Mouse (Mus musculus) megakaryocyte progenitor cell, adult 5-6 weeks (primary cell): ENCODE results near the gene Tanc1. TPM values are rescaled to one million over a fixed set of nuclear protein-coding genes. Genes with fewer than 3 reads are reported as not detected.
"Not testable (repeated sequence)": the region's sequence is repeated elsewhere in the genome, so short reads cannot be mapped to it uniquely, and the experiment has no call there.

ENCODE experiments used
- ATAC-seq: replicated peaks from 2 replicates; pipeline ENCODE4 v1.8.0; 2016; ENCODE audit warnings: mild to moderate bottlenecking, moderate TSS enrichment, inconsistent platforms; ENCODE audit not compliant: poor library complexity
- total RNA-seq, 2 experiments: library from RNA; stranded (forward) in 1 of 2; stranded (reverse) in 1 of 2; fragments of 157-497, 149-512 nt in 1 of 2; fragments of 200-1000 nt in 1 of 2; gene quantifications; 2 replicates each; pipeline versions ENCODE4 v1.2.3 to v1.2.4; 2015 to 2017

Gene Tanc1
- total RNA-seq, 2 experiments from 2014 or later = 5.1 to 7.4 TPM

GRCm38 (mm10) chr2:59818663-59819062 is 206.8 kb downstream of the Tanc1 start:
- 0 out of 2 replicates have a peak, but pooled peaks have one; percentile 18 for ATAC-seq

DNA sequence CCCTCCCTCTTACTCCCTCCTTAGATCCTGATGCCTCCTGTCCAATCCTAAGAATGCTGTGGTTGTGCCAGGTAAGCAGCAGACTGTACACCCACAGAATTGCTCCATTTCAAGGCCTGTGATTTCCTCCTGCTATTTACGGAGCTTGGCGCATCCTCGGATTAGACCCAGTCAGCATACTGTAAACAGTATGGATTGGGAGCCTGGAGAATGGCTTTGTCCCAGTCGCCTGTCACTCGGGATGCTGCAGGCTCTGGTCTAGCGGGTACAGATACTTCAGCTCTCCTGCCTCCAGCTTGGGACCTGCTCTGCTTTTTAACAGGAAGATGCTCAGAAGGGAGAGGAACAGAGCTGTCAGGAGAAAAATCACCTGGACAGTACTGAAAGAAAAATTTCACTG is 207.6 kb downstream of the Tanc1 start:
- no peak for ATAC-seq

DNA sequence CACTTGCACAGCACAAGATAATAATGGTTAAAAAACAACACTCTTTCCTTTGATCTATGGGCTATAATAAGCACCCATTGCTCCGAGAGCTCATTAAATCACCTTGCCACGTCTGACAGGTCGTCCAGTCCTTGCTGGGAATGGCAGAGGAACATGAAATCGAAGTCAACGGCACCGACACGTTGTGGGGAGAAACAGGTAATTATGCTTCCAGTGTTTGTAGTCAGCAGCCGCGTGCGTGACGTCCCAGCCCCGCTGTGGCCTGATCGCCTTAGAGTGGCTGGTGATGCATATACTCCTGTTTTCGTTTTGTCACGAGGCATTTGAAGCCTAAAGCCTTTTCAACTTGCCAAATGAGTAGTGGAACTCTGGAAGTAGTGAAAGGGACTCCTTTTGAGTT is 208.2 kb downstream of the Tanc1 start:
- no peak for ATAC-seq

DNA sequence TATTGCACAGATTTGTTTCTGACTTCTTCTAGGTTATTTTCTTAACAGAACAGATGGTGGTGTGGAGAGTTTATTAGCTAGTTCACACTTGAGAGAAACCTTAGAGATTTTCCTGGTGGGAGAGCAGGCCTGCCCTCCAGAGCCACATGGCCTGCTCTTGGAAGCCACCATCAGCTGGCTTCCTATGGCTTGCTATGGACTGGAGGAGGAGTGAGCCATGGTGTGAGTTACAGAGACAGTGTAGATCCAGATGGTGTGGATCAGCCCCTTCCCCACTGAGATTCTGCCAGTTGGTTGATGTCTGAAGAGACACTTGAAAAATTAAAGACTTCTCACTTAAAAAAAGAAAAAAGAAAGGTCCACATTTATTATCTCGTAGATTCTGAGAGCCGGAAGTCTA is 209.2 kb downstream of the Tanc1 start:
- ATAC-seq = no peak

DNA sequence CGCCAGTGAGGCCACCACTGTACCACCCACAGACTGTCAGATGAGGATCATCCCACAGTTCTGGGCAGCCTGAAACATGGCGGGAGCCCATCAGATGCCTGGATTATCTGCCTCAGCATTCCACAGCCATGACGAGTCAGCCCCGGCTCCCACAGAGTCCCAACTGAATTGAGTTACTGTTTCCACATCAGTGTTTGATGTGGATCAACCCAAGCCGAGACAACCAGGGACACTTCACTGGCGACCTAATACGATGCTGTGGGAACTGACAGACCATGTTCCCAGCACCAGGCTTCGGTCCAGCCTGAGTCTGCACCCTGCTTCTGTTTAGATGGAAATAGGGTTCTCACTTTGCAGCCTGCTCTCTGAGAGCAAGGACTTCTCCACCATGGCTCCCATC is 212.4 kb downstream of the Tanc1 start:
- ATAC-seq = no peak

GRCm38 (mm10) chr2:59825380-59825779 is 213.5 kb downstream of the Tanc1 start:
- ATAC-seq = no peak

DNA sequence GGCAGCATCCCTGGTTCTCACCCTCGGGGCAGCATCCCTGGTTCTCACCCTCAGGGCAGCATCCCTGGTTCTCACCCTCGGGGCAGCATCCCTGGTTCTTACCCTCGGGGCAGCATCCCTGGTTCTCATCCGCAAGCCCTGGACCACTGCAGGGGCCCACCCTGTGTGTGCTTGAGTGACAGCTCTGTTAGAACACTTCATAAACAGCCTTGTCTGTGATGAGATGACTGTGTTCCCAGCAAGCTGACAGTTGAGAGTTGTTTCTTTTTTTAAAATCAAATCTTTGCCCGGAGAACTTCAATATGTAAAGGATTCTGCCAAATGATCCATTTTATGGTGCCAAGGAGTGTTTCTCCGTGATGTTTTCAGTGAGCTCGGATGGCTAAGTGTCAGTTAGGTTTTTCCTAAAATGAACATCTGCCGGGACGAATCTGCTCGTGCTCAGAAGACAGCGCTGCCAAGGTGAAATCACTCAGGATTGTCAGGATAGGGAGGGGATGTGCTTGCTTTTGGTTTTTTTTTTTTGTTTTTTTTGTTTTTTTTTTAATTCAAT is 216.3 kb downstream of the Tanc1 start:
- ATAC-seq = no peak

DNA sequence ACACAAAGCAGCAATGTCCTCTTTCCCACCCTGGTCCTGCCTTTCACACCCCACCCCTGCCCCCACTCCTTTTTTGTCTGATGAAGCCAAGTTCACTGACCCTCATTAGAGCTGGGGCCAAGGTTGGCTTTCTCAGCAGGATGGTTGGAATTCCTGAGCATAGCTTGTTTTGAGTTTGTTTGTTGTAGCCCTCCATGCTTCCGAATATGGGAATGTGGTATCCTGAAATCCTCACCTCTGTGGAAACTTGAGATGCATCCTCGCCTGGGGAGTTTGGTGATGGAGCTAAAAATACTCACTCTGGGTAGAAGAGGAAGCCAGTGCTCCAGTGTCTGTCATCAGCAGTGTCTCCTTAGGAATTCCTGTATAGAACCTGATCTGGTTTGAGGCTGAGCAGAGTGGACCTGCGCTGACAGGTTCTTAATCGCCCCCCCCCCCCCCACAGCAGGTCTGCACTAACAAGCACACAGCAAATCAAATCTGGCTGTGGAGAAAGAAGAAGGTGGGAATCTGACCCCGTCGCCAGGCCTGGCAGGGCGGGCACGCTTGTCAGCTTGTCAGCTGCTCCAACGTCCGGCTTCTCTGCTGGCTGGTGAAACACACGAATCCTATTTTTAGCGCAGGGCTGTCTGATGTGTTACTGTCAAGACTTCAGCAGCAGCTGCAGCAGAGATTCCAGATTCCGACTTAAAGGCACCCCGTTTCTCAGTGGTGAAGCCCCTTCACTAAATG is 217.1 kb downstream of the Tanc1 start:
- 0 out of 2 replicates have a peak, but pooled peaks have one; percentile 38 for ATAC-seq

DNA sequence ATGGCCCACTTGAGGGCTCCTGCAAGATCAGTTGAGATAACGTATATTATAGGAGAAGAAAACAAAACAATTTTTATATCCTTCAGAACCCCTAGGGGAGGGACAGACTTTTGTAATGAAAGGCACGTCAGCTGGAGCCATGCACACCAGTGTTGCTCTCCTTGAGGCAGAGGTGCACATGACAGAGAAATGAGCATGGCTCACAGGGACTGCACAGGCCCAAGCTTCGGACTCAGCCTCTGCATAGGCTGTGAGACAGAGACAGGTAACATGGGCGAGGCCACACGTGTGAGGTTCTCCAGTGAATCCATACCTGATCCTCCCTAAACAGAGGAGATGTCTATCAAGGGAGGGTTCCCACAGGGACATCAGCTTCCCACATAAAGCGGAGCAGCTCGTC is 217.9 kb downstream of the Tanc1 start:
- no peak for ATAC-seq

DNA sequence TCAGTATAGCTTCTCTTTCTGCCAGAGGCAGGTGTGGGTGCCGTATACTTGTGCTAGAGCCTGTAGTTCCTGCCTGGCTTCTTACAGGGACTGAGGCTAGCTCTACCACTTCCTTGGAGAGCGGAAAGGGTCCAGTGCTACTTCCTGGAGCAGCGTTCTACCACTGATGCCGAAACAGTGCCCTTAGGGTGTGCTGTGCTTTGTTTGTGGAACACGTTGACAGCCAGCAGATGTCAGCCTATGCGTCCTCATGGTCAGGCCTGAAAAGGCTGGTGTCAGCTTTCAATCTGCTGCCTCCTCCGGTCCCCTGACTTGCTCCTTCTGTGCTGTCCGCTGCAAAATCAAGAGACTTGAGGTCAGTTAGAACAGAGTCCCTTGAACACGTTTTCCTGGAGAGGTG is 218.3 kb downstream of the Tanc1 start:
- 0 out of 2 replicates have a peak, but pooled peaks have one; percentile 24 for ATAC-seq

DNA sequence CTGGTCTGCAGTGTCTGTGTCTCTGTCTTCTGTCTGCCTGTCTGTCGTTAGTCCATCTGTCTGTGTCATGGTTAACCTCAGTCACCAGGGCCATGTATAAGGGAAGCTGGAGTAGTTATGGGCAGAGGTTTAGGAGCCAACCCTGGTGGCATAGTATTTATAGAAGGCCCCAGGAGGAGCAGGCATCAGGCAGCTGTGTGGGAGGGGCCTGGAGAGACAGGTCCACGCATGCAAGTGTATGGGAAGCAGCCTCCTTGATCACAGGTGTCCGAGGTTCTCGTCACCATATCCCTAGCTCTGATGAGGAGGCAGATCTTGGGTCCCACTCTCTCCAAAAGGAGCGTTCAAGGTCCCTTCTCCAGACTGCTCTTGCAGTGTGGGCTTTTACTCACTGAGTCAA is 219.1 kb downstream of the Tanc1 start:
- no peak for ATAC-seq

DNA sequence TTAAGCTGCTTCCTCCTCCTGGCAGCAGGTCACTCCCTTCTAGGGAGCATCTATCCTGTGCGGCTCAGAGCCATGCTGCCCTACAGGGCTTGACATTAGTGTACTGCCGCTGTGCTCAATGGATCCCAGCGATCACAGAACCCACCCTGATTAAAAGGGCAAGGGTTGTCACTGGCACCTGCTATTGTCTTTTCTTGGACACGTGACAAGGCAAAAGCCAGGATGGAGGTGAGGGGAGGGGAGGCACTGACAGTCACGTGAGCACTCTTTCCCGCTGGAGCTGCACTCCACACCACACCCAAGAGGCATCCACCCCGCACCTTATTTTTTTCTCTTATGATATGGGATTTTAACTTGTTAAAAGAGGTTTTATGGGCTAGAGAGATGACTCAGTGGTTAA is 220.0 kb downstream of the Tanc1 start:
- no peak for ATAC-seq

DNA sequence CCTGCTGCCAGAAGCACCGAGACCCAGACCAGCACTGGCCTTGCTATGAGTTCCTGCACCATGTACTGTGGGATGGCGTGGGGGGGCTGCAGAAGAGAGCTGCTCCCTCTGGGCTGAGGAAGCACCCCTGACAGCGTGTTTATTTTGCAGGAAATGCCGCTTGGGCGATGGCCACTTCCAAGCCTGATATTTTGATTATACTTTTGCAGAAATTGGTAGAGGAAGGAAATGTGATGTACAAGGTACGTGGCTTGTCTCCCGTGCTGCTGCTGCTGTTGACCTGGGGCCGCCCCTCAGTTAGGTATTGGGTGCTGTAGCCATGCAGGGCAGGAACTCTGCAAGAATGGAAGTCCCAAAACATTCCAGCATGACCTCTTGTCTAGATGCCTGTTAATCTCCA is 227.0 kb downstream of the Tanc1 start:
- ATAC-seq = no peak

DNA sequence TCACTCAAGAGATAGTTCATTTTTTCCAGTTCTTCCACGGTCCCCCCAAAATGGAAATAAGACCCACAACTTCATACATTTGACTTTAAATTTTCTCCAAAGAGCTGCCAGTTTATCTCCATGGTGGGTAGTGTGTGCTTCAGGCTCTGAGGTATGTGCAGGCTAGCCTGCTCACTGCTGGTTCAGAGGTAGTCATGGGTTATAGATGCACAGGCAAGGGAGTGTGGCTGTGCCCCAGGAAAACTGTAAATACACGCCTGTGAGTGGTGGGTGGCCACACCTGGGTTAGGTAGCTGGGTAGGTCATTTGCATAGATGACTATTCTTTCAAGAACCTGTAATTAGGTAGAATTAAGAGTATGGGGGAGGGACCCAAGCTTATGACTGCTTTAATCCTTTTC is 227.9 kb downstream of the Tanc1 start:
- no peak for ATAC-seq

DNA sequence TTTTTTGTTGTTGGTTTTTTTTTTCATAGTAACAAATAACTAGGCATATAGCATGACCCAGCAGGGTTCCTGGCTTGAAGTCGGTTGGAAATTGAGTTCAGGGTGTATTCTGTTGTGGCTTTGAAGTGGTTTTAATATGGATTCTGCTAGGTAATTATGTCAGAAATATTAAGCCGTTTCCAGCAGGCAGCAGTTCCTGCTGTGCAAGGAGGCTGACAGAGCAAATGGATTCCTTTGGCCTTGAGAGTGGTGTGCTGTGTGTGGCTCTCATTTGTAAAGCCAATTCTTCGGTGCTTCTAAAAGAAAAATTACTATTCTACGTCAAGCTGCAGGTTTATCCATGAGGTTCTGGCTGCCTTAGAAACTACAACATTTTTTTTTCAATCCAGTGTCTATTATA is 228.3 kb downstream of the Tanc1 start:
- ATAC-seq = no peak

GRCm38 (mm10) chr2:59841189-59841939 is 229.5 kb downstream of the Tanc1 start:
- ATAC-seq = peak; percentile 64

- ATAC-seq = no peak
Observed at GRCm38 (mm10) chr2:59841944-59842343, 230.1 kb downstream of the Tanc1 start.

DNA sequence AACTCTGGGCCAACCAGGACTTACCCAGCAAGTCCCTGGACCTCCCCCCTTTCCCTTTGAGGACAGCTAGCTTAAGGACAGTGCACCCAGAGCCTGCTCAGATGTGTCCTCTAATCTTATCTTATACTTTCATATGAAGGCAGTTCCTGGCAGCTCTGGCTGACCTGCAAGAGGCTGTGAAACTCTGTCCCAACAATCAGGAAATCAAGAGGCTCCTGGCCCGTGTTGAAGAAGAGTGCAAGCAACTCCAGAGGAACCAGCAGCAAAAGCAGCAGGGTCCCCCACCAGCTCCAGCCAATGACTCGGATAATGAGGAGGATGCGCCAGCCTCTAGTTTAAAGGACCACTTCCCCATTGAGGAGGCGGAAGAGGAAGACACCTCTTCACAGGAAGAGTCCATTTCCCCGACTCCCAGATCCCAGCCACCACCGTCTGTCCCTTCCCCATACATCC is 230.7 kb downstream of the Tanc1 start:
- peak; percentile 58 for ATAC-seq

GRCm38 (mm10) chr2:59843156-59843555 is 231.3 kb downstream of the Tanc1 start:
- ATAC-seq = no peak

DNA sequence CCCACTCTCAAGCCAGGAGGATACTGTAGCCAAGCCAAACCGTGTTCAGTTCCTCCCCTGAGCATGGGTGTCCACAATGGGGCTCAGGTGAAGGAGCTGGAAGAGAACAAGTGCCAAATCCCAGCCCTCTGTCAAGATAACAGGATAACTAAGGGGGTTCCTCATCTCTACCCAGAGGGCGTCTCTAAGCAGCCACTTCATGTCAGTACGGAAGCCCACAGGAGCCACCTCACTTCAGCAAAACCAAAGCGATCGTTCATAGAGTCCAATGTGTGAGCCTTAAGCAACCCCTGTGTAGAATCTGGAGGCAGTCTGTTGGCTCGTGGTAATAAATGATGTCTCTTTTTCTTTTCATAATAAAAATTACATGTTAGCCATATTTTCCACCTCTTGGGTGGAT is 232.0 kb downstream of the Tanc1 start:
- no peak for ATAC-seq

- ATAC-seq = not testable (repeated sequence)
Observed at GRCm38 (mm10) chr2:59851885-59852284, 240.0 kb downstream of the Tanc1 start.

- no peak for ATAC-seq
Observed at GRCm38 (mm10) chr2:59852916-59853315, 241.1 kb downstream of the Tanc1 start.
